Mouse (Mus musculus) adipocyte (in vitro differentiated cells): ENCODE data around the gene Ranbp3.

Experiments
- DNase-seq: peaks from one replicate; pipeline ENCODE4 v3.0.0-alpha.2; 2016; ENCODE audit warnings: low spot score

Ranbp3 gene

DNA sequence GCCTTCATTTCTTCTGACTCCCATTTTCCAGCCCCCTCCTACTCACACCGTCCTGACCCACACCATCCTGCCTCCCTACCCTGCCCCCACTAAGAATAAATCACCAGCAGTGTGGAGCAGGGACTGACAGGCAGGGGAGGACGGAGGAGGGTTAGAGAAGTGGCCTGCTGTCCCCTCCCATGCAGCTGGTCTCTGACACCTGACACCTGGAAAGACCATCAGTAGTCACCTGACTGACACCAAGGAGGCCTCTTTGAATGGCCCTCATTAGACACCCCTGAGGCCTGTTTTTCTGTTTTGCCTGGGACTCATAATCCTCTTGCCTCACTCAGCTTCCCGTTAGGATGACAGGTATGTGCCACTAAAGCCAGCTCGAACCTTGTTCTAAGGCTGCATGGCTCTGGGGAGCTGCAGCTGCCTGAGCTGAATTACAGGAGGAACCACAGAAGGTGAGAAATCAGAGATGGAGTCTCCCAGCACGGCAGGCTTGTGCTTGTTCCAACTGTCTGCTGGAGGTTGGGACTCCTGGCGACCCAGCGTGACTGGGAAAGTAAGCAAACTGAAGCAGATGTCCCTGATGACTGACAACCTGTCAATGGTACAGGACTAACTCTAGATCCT, 54.0 kb downstream of the Ranbp3 start:
- no peak for DNase-seq

DNA sequence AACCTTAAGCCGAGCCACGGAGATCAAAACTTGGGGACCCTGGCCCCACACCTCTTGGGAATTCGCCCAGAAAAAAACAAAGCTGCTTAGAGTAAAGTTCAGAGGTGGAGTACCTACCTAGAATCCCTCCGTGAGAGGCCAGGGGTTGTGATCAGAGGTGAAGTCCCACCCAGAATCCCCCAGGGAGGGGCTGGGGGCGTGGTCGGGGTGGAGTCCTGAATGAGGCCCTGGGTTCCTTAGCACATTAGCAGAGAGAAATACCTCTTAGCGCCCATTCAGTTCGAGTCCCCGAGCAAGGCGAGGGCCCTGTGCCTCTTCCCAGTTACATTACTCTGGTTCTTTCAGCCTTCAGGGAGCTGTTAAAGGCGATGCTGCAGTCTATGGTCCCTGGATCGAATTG, 54.6 kb downstream of the Ranbp3 start:
- DNase-seq = no peak

DNA sequence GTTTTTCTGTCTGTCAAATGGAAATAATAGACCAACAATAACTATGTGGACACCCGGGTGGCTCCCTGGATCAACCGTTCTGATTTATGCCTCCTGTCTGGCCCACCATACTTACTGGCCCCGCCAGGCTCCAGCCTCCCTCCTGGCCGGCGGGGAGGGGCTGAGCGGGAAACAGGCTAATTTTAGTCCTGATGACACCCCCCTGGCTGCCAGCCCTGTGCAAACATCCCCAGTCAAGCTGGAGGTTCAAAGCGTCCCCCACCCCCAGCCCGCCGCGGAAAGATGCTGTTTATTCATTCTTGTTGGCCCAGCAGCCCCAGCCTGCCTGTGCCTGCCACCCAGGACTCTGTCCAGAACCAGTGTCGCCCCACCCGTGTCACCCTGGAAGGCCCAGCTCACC, 55.0 kb downstream of the Ranbp3 start:
- DNase-seq = no peak

DNA sequence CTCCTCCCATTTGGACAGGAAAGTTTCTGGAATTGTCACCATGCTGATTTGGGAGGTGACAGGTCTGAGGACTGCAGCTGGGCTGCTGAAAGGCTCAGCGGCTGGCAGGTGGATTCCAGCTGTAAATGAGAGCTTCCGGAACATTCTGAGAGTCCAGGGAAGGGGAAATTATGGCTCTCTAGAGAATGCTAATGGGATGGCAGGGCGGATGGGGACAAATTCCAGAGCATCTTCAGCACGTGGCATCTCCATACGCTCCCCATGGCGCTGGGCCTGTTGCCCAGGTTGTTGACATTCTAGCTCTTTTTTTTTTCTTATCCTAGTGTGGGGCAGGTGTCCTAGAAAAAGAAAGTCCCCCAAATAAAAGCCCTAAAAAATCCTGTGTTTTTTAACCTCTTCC, 56.1 kb downstream of the Ranbp3 start:
- no peak for DNase-seq

DNA sequence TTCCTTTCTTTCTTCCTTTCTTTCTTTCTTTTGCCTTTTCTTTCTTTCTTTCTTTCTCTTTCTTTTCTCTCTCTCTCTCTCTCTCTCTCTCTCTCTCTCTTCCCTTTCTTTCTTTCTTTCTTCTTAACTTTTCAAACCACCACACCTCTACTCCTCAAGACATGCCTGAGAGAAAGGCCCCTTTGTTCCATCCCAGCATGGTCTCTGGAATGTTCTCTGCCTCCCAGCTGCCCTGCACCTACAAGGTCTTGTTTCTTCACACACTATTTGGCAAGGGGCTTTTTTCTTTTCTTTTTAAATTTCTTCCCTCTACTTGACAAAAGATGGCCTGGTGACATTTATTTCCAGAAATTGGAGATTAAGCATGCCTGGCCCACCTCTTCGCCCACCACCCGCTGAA, 56.6 kb downstream of the Ranbp3 start:
- DNase-seq = no peak

DNA sequence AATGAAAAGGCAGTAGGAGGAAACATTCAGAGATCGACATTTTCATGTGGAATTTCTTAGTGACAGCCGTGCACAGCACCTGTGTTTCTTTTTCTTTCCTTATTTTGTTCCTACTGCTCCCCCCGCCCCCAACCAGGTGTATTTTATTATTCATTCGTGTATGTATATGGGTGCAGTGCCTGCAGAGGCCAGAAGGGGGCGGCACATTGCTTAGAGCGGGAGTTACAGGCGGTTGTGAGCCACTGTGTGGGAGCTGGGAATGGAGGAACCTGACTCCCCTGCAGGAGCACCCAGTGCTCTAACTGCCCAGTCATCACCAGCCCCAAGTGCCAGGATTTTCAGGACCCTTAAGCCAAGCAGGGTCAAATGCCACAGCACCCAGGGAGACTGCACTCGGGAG, 63.4 kb downstream of the Ranbp3 start:
- no peak for DNase-seq

DNA sequence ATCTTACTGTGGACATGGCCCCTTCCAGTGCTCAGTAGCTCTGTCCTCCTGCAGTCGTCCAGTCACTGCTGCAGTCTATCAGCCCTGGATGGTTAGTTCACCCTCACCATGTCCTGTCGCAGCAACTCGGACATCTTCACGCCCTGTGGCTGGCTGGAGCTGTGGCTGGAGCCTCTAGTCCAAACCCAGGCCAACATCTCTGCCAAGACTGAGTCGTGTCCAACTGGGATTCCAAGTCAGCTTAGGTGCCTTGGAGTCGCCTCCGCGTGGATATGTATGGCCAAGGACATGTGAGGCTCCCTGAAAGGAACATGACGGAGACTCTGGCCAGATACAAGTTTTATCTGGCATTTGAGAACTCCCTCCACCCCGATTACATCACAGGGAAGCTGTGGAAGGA, 65.1 kb downstream of the Ranbp3 start:
- DNase-seq = no peak

DNA sequence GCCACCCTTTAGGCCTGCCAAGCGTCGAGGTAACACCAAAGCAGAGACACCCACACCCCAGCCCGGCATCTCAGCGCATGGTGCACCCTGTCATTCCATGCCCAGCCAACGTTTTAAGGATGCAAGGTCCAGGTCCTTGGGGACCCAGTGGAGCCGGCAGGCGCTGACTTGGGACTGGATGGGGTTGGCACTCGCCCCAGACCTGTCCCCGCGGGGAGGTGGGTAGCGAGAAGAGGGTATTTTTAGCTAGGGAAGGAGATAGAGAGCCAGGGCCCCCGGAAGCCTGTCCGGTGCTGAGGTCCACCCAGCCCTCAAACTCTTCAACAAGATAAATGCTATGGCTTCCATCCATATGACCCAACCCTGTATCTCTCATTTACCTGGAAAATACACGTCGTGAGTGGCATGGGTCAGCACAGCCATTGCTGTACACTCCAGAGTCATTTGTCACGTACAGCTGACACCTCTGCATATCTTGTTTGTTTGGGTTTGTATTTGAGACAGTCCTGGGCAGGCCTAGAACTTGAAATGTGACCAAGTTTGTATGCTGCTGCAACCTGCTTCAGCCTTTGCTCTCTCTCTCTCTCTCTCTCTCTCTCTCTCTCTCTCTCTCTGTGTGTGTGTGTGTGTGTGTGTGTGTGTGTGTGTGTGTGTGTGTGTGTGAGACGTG, 67.2 kb downstream of the Ranbp3 start:
- no peak for DNase-seq

DNA sequence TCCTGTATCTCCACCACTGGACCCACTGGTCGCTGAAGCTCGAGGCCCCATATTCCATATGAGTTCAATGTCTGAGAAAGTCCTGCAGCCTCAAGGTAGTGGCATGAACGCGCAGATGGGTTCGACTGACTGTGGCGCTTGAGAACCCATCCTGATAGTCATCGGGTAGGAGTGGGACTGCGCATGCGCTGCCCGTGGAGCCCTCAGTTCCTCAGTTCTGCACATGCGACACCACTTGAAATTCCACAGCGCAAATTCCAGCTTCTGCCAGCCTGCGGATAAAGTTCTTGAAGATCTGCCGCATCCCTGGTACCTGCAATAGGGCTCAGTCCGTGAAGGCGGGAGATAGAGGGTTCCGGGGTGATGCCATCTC, 67.7 kb downstream of the Ranbp3 start:
- DNase-seq = no peak

DNA sequence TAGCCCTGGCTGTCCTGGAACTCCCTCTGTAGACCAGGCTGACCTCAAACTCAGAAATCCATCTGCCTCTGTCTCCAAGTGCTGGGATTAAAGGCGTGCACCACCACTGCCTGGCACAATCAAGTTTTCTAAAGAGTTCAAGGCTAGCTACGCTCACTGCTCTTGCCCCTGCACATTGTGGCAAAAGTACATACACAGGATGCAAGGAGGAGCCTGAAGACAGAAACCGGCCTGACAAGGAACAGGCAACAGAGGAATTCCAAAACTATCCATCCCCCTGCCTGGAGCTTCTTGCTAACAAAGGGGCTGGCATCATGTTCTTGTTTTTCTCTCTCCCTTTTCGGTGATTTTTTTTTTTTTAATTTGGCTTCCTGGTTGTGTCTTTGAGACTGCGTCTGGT, 71.1 kb downstream of the Ranbp3 start:
- no peak for DNase-seq

DNA sequence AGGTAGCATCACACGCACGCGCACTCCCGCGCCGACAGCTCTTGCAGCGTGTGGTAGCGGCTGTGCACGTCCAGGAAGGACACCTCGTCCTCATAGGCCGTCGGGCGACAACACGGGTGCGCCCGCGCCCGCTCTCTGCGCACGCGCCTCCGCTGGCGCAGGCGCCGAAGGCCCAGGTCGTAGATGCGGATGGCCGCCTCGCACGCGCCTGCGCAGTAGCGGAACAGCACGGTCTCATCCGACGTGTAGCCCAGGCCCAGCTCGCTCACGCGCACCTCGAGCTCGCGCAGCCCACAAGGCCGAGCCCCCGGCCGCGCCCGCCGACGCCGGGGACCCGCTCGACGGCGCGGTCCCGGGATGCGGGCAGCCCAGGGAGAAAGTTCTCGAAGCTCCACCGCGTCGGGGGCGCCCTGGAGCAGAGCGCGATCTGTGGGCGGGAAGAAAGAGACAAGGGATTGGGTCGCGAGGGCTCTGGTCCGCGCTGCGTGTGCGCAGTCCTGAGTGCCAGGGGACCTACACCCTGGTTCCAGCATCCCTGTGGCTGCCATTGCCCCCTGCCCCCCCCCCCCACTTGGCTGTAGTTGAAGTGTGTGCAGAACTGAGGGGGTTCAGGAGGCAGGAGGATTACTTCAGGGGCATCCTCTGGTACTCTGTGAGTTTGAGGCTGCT, 78.4 kb downstream of the Ranbp3 start:
- DNase-seq = no peak

DNA sequence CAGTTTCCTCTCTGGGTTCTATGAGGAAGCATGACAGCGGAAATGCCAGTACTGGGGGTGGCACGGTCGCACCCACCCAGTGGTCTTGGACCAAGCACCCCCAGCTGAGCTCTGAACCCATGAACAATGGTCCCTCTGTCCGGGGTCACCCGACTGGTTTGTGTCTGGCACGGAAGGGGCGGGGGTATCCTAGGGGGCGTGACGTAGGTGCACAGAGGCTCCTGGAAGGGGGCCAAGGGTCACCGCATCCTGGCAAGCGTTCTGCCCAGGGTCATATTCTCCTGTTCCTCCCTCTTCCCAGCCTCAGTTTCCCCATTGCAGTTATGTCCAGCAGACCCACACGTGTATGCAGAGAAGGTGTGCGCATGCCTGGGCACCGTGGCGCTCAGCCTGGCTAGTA, 80.4 kb downstream of the Ranbp3 start:
- DNase-seq = no peak

DNA sequence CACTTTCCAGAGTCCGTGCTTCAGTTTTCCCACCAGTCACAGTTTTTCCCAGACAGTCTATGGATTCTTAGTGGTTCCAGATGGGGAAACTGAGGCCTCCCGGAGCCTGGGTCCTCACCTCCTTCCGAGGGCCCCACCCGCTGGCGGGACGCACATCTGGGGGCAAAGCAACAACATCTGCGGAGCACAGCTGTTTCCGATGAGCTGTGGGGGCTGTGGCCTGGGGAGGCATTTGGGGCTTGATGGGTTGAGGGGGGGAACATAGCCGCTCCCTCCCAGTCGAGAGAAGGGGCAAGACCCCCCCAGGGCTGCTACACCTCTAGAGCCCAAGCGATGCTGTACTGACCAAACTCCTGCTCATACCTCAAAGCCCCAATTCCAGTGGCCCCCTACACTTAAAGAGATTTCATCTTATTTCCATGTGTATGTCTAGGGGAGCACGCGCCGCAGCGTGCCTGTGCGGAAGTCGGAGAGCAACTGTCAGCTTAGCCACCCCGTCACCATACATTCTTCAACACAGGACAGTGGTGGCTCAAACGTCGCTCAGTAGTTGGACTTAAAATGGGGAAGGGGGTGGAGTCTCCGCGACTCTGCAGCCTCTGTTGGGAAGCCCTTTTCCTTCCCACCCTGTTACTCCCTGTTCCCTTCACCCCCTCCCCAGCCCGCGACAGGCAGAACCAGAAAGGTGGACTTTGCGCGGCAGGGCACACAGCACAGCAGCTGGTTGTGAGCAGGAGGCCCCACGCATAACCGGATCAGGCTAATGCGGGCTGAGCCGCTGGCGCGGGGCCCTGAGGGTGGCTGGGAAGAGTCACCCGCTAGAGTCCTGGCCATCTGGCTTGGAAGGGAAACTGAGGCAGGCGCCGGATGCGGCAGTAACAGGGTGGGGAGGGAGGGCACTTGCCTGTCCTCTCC, 81.4 kb downstream of the Ranbp3 start:
- DNase-seq = no peak

DNA sequence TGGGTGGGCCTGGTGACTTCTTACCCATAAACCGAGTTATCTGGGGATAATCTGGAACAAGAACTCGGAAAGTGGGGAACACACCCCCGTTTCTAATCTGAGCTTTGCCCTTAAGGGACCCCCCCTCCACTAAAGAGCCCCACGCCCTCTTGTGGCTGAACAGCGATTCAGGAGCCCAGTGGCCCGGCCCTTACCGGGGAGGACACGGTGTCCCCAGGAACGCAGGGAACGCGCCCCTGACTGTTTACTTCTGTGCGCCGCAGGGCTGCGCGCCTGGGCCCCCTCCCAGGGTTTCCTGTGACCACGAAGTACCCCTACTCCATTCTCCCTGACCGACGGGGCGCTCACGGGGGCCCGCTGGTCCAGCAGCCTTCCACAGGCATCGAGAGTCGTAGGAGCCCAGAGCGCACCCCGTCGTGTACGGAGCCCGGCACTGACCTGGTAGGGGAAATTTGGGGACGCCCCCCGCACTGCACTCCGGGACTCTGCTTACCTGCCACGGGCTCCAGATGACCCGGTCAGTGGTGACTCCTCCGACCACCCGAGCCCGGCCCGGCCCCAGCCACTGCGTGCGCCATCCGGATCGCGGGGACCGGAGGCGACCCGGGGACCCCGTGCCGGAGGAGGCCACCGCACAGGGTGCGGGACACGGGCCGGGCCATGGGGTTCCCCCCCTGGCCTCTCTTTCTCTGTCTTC, 83.8 kb downstream of the Ranbp3 start:
- no peak for DNase-seq

DNA sequence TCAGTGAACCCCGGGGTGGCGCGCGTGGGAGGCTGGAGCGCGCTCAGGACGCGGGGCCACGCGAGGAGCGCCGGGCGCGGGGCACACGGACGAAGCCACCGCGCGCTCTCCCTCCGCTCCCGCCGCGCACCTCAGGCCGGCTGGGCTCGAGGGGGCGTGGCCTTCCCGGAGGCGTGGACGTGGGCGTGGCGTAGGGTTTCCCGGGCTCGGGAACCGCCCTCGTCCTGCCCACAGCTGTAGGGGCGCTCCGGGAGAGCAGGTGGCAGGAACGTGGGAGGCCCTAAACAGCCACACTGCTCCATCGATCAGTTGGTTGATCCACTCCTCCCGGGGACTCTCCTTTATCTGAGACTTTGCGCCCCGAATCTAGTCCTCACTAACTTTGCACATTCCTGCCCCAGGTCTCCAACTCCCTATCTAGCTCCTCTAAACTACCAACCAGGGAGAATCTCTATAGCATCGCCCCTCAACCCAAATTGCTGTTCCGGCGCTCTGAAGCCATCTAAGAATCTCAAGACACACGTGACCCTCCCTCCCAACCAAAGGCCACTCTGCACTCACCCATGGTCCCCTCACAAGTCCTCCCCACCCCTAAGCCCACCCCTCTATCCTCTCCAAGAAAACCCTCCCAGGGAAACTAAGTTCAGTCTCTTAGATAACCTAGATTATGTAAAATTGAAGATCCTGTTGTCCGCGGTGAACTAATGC, 84.5 kb downstream of the Ranbp3 start, which contains the start of gene Nrtn:
Nrtn (minus strand) TSS at position 115 of the 708 bp plus-strand sequence.
- DNase-seq = no peak

DNA sequence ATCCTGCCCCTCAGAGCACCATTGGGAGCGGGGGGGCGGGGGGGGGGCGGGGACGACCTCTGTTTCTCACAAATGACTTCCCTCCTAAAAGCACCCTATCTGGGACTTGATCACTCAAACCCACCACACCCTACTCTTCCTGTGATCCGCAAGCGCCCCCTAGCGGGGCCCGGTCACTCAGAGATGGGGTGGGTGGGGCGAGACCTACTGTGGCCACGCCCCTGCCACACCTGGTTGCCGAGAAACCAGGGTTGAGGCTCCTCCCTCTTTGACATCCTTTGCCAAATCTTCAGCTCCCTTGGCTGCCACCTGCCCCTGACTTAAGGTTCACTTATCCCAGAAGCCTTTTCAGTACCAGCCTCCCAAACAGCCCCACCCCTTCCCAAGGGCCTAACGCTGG, 85.0 kb downstream of the Ranbp3 start:
- DNase-seq = no peak

DNA sequence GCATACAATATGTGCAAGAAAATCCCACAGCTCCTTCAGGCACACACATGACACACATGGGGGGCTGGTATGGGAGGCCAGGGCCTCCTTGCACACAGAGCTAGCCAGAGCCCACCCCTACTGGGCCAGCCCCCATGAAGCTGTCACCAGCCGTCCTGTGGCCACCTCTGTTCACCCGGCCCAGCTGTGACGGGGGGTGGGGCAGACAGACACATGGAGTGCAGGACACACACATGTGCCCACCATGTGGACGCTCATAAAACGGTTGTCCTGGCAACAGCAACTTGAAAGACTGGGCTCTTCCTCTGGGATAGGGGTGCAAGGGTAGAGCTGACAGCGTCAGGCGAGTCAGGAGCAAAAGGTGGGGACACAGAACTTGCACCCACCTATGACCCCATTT, 86.2 kb downstream of the Ranbp3 start:
- DNase-seq = no peak

DNA sequence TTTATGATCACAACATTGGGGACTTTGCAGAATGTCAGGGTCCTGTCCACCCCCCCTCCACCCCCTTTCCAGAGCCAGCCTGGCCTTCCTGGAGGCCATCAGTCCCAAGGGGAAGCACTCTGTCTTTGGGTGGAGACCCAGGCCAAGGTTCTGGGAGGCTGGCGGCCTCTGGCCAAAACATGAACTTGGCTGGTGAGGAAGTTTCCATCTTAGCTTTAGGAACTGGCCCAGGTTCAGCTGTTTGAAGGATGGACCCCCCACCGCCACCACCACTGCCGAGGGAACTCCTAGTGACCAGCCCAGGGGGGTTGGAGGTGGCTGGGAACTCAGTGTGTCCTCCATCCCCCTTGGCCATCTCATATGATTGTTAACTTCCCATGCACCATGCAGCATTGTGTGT, 88.0 kb downstream of the Ranbp3 start:
- DNase-seq = no peak
